Mouse (Mus musculus) heart, embryonic 16.5 days (tissue): Measurements from ENCODE around the gene Hdac7. TPM values are rescaled to one million over a fixed set of nuclear protein-coding genes. Genes with fewer than 3 reads are reported as not detected.

Experiments used
- ATAC-seq: fragments of 200-750 bp; cut with Nextera tagmentation; replicated peaks from 2 replicates; pipeline ENCODE4 v1.8.0; 2017; ENCODE audit warnings: moderate number of reproducible peaks; ENCODE audit not compliant: insufficient read depth, low FRiP score; ENCODE audit errors: extremely low read depth
- H3K27ac ChIP-seq: fragments of 300-500 bp; sonication (generic); 2 replicates; pipeline ENCODE4 v1.5.1; 2014; ENCODE audit warnings: mild to moderate bottlenecking, low read length, control low read depth, moderate library complexity
- H3K27me3 ChIP-seq: fragments of 300-500 bp; sonication (generic); 2 replicates; pipeline ENCODE4 v1.6.1; 2014; ENCODE audit warnings: low read length, mixed read lengths; ENCODE audit not compliant: control insufficient read depth, insufficient read depth
- H3K36me3 ChIP-seq: fragments of 300-500 bp; sonication (generic); 2 replicates; pipeline ENCODE4 v1.6.1; 2014; ENCODE audit not compliant: control insufficient read depth, insufficient read depth
- H3K4me1 ChIP-seq: fragments of 300-500 bp; sonication (generic); 2 replicates; pipeline ENCODE4 v1.6.1; 2014; ENCODE audit warnings: low read length, mixed read lengths; ENCODE audit not compliant: control insufficient read depth, insufficient read depth
- H3K4me2 ChIP-seq: fragments of 300-500 bp; sonication (generic); 2 replicates; pipeline ENCODE4 v1.6.1; 2014; ENCODE audit warnings: low read depth, mild to moderate bottlenecking, control low read depth, low read length
- H3K4me3 ChIP-seq: fragments of 300-500 bp; sonication (generic); 2 replicates; pipeline ENCODE4 v1.5.1; 2014; ENCODE audit warnings: mild to moderate bottlenecking, control low read depth, low read length
- H3K9ac ChIP-seq: fragments of 300-500 bp; sonication (generic); 2 replicates; pipeline ENCODE4 v1.6.1; 2014; ENCODE audit warnings: low read length, control low read depth
- H3K9me3 ChIP-seq: fragments of 300-500 bp; sonication (generic); replicated peaks from 2 replicates; pipeline ENCODE4 v1.6.1; 2016; ENCODE audit warnings: low read length; ENCODE audit not compliant: control insufficient read depth
- WGBS: fragments of 180-500 bp; shearing (Covaris S2); extraction: QIAGEN DNeasy Blood & Tissue Kit; methylation state at CpG from one replicate; pipeline ENCODE4 v1.1.7; 2014; 5-methylcytosine and 5-hydroxymethylcytosine counted together
- polyA plus RNA-seq: library from polyadenylated mRNA; unstranded; fragments of >200 nt; fragmentation: Nextera tagmentation; extraction: Ambion mirVana; gene quantifications from 2 replicates; pipeline ENCODE4 v1.2.1, GENCODE M21; 2015

The Hdac7 gene
- polyA plus RNA-seq, 1 experiment from 2014 or later = 31.7 TPM

DNA sequence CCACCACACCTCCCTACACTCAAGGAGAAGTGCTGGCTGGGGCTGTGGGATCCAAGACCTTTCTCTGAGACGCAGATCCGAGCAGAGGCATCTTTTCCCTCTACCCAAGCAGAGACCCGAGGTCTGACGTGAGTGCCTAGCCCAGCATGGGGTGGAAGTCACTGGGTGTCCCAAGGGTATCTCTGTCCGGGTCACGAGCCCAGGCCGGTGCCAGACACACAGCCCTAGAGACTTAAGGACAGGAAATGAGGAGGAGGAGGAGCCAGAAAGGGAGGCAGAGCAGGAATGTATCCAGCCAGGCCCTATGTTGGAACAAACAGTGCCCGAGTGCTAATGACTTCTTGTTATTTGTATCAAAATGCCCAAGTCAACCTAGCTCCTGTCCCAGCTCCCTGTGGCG lies 81.6 kb downstream of the Hdac7 start:
- no peak overlapping the region for H3K4me3 ChIP-seq
- no peak overlapping the region for H3K9ac ChIP-seq
- 59% methylated on average over 9 of the region's 9 CpGs for WGBS
- H3K4me2 ChIP-seq = peak overlapping the region; percentile 9; the same call in 1 of the 2 replicates
- no peaks in the 10 kb centered on the region for H3K36me3 ChIP-seq
- no peak for ATAC-seq
- H3K27ac ChIP-seq = no peak overlapping the region
- peaks cover 12% of the 10 kb centered on the region for H3K4me1 ChIP-seq
- no peaks in the 10 kb centered on the region for H3K9me3 ChIP-seq
- H3K27me3 ChIP-seq = 0 out of 2 replicates have a peak, but pooled peaks cover 2% of the 10 kb centered on the region

DNA sequence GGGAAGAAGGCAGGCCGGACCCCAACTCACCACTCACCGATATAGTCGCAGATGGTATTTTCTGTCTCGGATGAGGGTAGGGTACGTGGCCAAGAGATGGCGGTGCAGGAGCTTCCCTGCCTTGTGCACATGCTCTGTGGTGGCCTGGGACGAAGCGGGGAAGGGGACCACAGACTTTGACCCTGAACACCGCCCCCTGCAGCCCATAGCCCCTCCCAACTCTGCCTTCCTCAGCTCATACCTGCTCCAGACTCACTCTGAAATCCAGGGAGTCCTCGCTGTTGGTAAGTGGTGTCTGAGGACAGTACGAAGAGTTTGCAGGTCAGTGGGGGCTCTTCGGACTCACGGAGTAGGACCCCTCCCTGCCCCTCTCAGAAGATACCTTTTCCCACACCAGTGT lies 82.9 kb downstream of the Hdac7 start:
- WGBS = 63% methylated on average over 13 of the region's 13 CpGs
- Histone ChIP-seq H3K4me2 (no peak overlapping the region), H3K36me3 (no peaks in the 10 kb centered on the region; the same call in 1 of the 2 replicates), H3K9ac (no peak overlapping the region), H3K9me3 (no peaks in the 10 kb centered on the region), H3K4me3 (no peak overlapping the region), H3K27me3 (0 out of 2 replicates have a peak, but pooled peaks cover 2% of the 10 kb centered on the region), H3K4me1 (peaks cover 12% of the 10 kb centered on the region), H3K27ac (no peak overlapping the region)
- ATAC-seq = no peak

DNA sequence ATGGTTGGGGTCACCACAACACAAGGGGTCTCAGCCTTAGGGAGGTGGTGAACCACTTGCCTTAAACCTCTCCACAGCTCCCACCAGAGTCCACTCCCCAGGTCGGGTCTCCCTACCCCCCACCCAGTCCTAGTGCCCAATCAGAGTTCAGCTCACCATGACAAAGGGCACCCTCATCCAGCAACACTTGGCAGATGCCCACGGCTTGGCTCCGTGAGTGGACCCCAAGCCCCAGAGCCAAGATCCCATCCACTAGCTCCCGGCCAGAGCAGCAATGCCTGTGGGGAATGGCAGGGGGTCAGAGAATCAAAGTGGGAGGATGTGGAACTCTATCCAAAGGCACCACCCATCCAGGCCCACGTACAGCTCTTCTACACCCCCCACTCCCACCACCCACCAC lies 83.3 kb downstream of the Hdac7 start:
- H3K36me3 ChIP-seq = no peaks in the 10 kb centered on the region; the same call in 1 of the 2 replicates
- peaks cover 8% of the 10 kb centered on the region for H3K4me1 ChIP-seq
- no peak overlapping the region for H3K27ac ChIP-seq
- H3K27me3 ChIP-seq = no peaks in the 10 kb centered on the region
- 58% methylated on average over 5 of the region's 5 CpGs for WGBS
- no peak overlapping the region for H3K4me2 ChIP-seq
- no peak for ATAC-seq
- H3K9ac ChIP-seq = no peak overlapping the region
- no peak overlapping the region for H3K4me3 ChIP-seq
- no peaks in the 10 kb centered on the region for H3K9me3 ChIP-seq

DNA sequence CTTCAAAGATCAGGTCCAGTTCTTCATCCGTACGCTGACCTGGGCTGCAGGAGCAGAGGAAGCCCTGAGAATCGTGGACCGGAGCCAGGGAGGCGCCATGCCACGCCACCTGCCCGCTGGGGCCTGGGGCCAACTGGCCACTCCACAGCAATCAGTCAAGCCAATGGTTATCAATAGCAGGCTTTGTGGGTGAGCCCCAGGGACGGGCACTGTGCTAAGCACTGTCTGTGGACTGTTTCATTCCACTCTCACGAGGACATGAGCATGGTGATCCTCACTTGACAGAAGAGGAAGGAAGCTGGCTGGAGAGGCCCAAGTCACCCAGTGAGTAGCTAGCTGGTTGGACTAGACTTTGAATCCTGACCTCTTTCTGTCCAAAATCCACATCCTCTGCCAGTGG lies 84.3 kb downstream of the Hdac7 start:
- no peak overlapping the region for H3K4me2 ChIP-seq
- H3K4me1 ChIP-seq = peaks cover 10% of the 10 kb centered on the region
- no peaks in the 10 kb centered on the region for H3K9me3 ChIP-seq
- H3K9ac ChIP-seq = no peak overlapping the region
- no peak overlapping the region for H3K27ac ChIP-seq
- H3K36me3 ChIP-seq = no peaks in the 10 kb centered on the region; the same call in 1 of the 2 replicates
- no peak overlapping the region for H3K4me3 ChIP-seq
- 84% methylated on average over 9 of the region's 9 CpGs for WGBS
- ATAC-seq = no peak
- no peaks in the 10 kb centered on the region for H3K27me3 ChIP-seq

DNA sequence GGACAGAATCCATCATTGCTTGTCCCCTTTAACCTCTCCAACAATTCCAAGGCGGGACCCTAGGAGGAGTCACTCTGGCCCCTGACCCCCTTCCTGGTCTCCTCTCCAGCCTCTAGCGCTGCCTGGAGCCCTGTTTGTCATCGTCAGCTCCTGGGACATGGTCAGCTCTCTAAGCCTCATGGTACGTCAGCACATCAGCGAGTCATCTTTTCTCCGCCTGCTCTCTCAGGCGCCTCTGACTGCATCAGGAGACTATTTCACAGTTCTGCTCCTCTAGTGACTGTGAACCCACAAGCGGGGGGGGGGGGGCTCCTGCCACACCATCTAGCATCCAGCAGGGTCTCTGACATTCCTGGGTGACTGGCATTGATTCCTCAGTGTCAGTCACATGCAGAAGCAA lies 88.9 kb downstream of the Hdac7 start:
- H3K4me3 ChIP-seq = no peak overlapping the region
- H3K9ac ChIP-seq = no peak overlapping the region
- no peaks in the 10 kb centered on the region for H3K9me3 ChIP-seq
- ATAC-seq = no peak
- WGBS = 41% methylated on average over 8 of the region's 8 CpGs
- H3K27me3 ChIP-seq = no peaks in the 10 kb centered on the region
- no peak overlapping the region for H3K4me2 ChIP-seq
- H3K36me3 ChIP-seq = no peaks in the 10 kb centered on the region; the same call in 1 of the 2 replicates
- H3K27ac ChIP-seq = no peak overlapping the region
- H3K4me1 ChIP-seq = peaks cover 25% of the 10 kb centered on the region

DNA sequence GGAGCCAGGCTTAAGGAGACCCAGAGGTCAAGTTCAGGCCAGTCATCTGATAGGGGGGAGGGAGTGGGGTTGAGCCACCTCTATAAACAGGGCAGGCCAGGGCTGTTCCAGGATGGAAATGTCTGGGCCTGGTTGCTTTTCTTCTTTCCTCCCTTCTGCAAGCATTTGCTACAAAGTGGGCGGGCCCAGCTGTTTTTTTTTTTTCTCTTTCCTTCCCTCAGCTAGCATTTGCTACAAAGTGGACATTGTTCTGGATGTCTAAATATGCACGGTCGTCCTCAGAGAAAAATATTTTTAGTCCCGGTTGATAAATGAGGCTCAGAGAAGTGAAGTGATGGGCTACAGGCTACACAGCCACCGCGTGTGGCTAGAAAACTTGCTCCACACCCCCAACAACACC lies 89.8 kb downstream of the Hdac7 start:
- peak overlapping the region; percentile 23; the same call in 1 of the 2 replicates for H3K9ac ChIP-seq
- no peak overlapping the region; the same call in 1 of the 2 replicates for H3K27ac ChIP-seq
- H3K36me3 ChIP-seq = no peaks in the 10 kb centered on the region; the same call in 1 of the 2 replicates

DNA sequence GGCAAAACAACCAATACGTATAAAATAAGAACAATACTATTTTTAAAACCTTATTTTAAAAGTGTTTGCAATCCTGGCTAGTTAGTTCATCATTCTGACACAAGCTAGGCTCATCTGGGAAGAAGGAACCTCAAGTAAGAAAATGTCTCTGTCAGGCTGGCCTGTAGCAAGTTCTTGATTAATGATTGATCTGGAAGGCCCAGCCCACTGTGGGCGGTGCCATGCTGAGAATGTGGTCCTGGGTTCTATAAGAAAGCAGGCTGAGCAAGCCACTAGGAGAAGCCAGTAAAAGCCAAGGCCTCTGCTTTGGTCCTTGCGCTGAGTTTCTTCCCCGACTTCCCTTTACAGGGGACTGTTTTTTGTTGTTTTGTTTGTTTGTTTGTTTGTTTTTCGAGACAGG lies 91.8 kb downstream of the Hdac7 start:
- H3K4me1 ChIP-seq = peaks cover 46% of the 10 kb centered on the region
- WGBS = 89% methylated on average over 5 of the region's 5 CpGs
- no peaks in the 10 kb centered on the region; the same call in 1 of the 2 replicates for H3K36me3 ChIP-seq

More for the DNA sequence above, 89.8 kb downstream of the Hdac7 start:
- Histone ChIP-seq H3K4me2 (no peak overlapping the region), H3K9me3 (no peaks in the 10 kb centered on the region), H3K4me1 (peaks cover 33% of the 10 kb centered on the region), H3K27me3 (no peaks in the 10 kb centered on the region), H3K4me3 (no peak overlapping the region)
- ATAC-seq = no peak
- WGBS = 34% methylated on average over 6 of the region's 6 CpGs

DNA sequence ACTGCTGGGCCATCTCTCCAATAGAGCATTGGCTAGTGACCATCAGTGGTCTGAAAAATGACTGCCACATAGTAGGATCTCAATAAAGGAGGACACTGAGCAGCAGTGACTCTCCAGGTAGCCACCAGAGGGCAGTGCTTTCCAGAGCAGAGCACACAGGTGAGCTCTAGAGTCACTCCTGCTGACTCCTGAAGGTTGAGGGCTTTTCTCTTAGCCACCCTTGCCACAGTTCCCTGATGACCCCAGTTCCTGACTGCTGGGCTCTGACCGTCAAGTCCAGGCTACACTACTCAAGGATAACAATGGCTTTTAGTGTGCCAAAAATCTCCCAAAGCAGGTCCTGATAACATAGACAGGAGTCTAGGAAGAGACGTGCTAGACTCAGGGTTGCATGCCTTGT lies 92.6 kb downstream of the Hdac7 start:
- Histone ChIP-seq H3K4me3 (no peak overlapping the region), H3K4me2 (no peak overlapping the region), H3K27ac (no peak overlapping the region), H3K27me3 (no peaks in the 10 kb centered on the region), H3K4me1 (peaks cover 46% of the 10 kb centered on the region), H3K36me3 (no peaks in the 10 kb centered on the region), H3K9ac (no peak overlapping the region), H3K9me3 (no peaks in the 10 kb centered on the region)
- ATAC-seq = no peak
- 45% methylated on average over 2 of the region's 2 CpGs for WGBS

More for the DNA sequence above, 91.8 kb downstream of the Hdac7 start:
- Histone ChIP-seq H3K27me3 (no peaks in the 10 kb centered on the region), H3K27ac (no peak overlapping the region), H3K9ac (no peak overlapping the region), H3K4me2 (no peak overlapping the region), H3K9me3 (no peaks in the 10 kb centered on the region), H3K4me3 (no peak overlapping the region)
- ATAC-seq = no peak

DNA sequence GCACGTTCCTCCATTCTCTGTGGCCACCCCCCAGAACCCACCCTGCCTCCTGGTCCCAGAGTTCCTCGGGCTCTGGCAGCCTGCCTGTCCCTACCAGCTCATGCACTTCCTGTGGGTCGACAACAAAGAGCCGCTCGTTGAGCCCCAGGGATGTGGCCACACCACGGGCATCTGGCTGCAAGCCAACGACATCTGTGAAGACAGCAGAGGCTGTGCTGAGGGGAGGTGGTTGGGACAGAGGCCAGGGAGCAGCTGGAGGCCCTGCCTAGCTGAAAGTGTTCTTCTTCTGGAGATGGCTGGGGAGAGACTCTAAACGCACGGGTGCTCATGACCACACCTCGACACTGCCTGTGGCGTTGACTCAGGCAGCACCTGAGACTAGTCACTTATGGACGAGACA lies 93.6 kb downstream of the Hdac7 start:
- Histone ChIP-seq H3K27ac (peak overlapping the region; percentile 78), H3K4me3 (no peak overlapping the region), H3K36me3 (no peaks in the 10 kb centered on the region), H3K4me2 (peak overlapping the region; percentile 25; the same call in 1 of the 2 replicates), H3K27me3 (no peaks in the 10 kb centered on the region), H3K9ac (peak overlapping the region; percentile 44; the same call in 1 of the 2 replicates), H3K4me1 (peaks cover 46% of the 10 kb centered on the region), H3K9me3 (no peaks in the 10 kb centered on the region)
- 4% methylated on average over 12 of the region's 12 CpGs for WGBS
- ATAC-seq = peak; percentile 83
